Mouse (Mus musculus): ENCODE data around the gene Ftl1.

- TF ChIP-seq ZC3H11A (IDR thresholded peaks at IDR 0.05; ENCODE audit: borderline replicate concordance, low read depth, low read length), result peak; percentile 19; the same call in 1 of the 2 replicates
- TF ChIP-seq CHD2 (IDR thresholded peaks at IDR 0.05; ENCODE audit: low read depth, low read length), result no peak
- TF ChIP-seq MAFK (IDR thresholded peaks at IDR 0.05; ENCODE audit: insufficient read depth, low read depth, low read length), result no peak
These were observed 11.2 kb upstream of the Ftl1 start for GRCm38 (mm10) chr7:45470869-45471268.
